Comparison of ENCODE assay signal across 8 mouse cellular contexts in genomic region chr19:4441621-4442161, GRCm38 (mm10). TPM values are rescaled to one million over a fixed set of nuclear protein-coding genes. Genes with fewer than 3 reads are reported as not detected.
DNase-seq lines count a peak whose midpoint lies in the region; ATAC-seq and TF ChIP-seq lines count a peak whose summit lies in the region.

No protein-coding gene starts in this region.

- H3K79me2 ChIP-seq in C2C12 (ENCODE audit: control insufficient read depth, insufficient read depth): peaks cover 34% of the 10 kb centered on the region

- peak; percentile 76 for DNase-seq in NIH3T3 (ENCODE audit: low read depth)
- DNase-seq in limb, embryonic 11.5 days (ENCODE audit: low spot score): peak; percentile 41
- peak; percentile 77 for DNase-seq in retina, embryonic 14.5 days (ENCODE audit: low spot score)
- DNase-seq in gastrocnemius, postnatal 25 days: no peak
- no peak for DNase-seq in ovary, postnatal 10 days (ENCODE audit: low spot score)

- H3K9ac ChIP-seq in heart, embryonic 15.5 days: 0 out of 2 replicates have a peak overlapping the region, but pooled peaks have one; percentile 13
- H3K9ac ChIP-seq in limb, embryonic 11.5 days (ENCODE audit: low read length): no peak overlapping the region
- H3K9ac ChIP-seq in midbrain, embryonic 15.5 days: no peak overlapping the region

- TF ChIP-seq CTCF in C2C12 (IDR thresholded peaks at IDR 0.05; ENCODE audit: control insufficient read depth, insufficient read depth, insufficient read length): no peak

- 26% methylated on average over 10 of the region's 10 CpGs for WGBS in heart, embryonic 15.5 days
- 34% methylated on average over 10 of the region's 10 CpGs for WGBS in limb, embryonic 11.5 days
- 44% methylated on average over 10 of the region's 10 CpGs for WGBS in midbrain, embryonic 15.5 days

- H3K27me3 ChIP-seq in C2C12 (ENCODE audit: control insufficient read depth, insufficient read depth, insufficient read length): no peaks in the 10 kb centered on the region
- no peaks in the 10 kb centered on the region for H3K27me3 ChIP-seq in heart, embryonic 15.5 days
- no peaks in the 10 kb centered on the region for H3K27me3 ChIP-seq in limb, embryonic 11.5 days (ENCODE audit: control insufficient read depth, insufficient read depth, low read length)
- peaks cover 28% of the 10 kb centered on the region for H3K27me3 ChIP-seq in midbrain, embryonic 15.5 days (replicated peaks)

- peak overlapping the region; percentile 27 for H3K27ac ChIP-seq in heart, embryonic 15.5 days
- H3K27ac ChIP-seq in limb, embryonic 11.5 days (replicated peaks; ENCODE audit: low read depth, low read length): no peak overlapping the region
- no peak overlapping the region for H3K27ac ChIP-seq in midbrain, embryonic 15.5 days

- H3K9me3 ChIP-seq in heart, embryonic 15.5 days (replicated peaks): no peaks in the 10 kb centered on the region
- no peaks in the 10 kb centered on the region for H3K9me3 ChIP-seq in limb, embryonic 11.5 days (ENCODE audit: control insufficient read depth, low read length)
- H3K9me3 ChIP-seq in midbrain, embryonic 15.5 days: no peaks in the 10 kb centered on the region

- no peak overlapping the region for H3K4me3 ChIP-seq in C2C12 (ENCODE audit: insufficient read depth, poor library complexity, severe bottlenecking)
- no peak overlapping the region for H3K4me3 ChIP-seq in heart, embryonic 15.5 days
- H3K4me3 ChIP-seq in limb, embryonic 11.5 days (ENCODE audit: low read depth, low read length): no peak overlapping the region
- no peak overlapping the region for H3K4me3 ChIP-seq in midbrain, embryonic 15.5 days

- ATAC-seq in heart, embryonic 15.5 days (replicated peaks; ENCODE audit: insufficient number of reproducible peaks, insufficient read depth, low FRiP score, low read depth): no peak
- ATAC-seq in limb, embryonic 11.5 days (ENCODE audit: insufficient number of reproducible peaks, low FRiP score, low TSS enrichment, low read depth): no peak
- no peak for ATAC-seq in midbrain, embryonic 15.5 days (replicated peaks)

- H3K4me1 ChIP-seq in heart, embryonic 15.5 days (replicated peaks): peaks cover 37% of the 10 kb centered on the region
- peaks cover 8% of the 10 kb centered on the region; the same call in 1 of the 2 replicates for H3K4me1 ChIP-seq in limb, embryonic 11.5 days (ENCODE audit: control insufficient read depth, insufficient read depth, low read length)
- peaks cover 10% of the 10 kb centered on the region for H3K4me1 ChIP-seq in midbrain, embryonic 15.5 days

- H3ac ChIP-seq in C2C12 (ENCODE audit: control insufficient read depth, insufficient read length, low read depth): no peak overlapping the region

- peaks cover 13% of the 10 kb centered on the region for H3K79me3 ChIP-seq in C2C12 (ENCODE audit: low read depth)

- H3K36me3 ChIP-seq in C2C12 (ENCODE audit: control insufficient read depth, insufficient read depth): no peaks in the 10 kb centered on the region
- no peaks in the 10 kb centered on the region for H3K36me3 ChIP-seq in heart, embryonic 15.5 days
- no peaks in the 10 kb centered on the region for H3K36me3 ChIP-seq in limb, embryonic 11.5 days (ENCODE audit: control insufficient read depth, insufficient read depth, low read length)
- no peaks in the 10 kb centered on the region for H3K36me3 ChIP-seq in midbrain, embryonic 15.5 days (replicated peaks)

- H3K4me2 ChIP-seq in heart, embryonic 15.5 days: no peak overlapping the region
- no peak overlapping the region for H3K4me2 ChIP-seq in limb, embryonic 11.5 days (ENCODE audit: low read depth, severe bottlenecking)
- no peak overlapping the region for H3K4me2 ChIP-seq in midbrain, embryonic 15.5 days

TF ChIP-seq in C2C12, 6 proteins besides CTCF, POLR2A, EP300 and RAD21:
- no peak for TF ChIP-seq MYOG (IDR thresholded peaks at IDR 0.05; ENCODE audit: control insufficient read depth, extremely low read depth, insufficient read length)
- peak; percentile 51 for TF ChIP-seq USF1 (IDR thresholded peaks at IDR 0.05; ENCODE audit: low read depth)

RNA-seq across cellular contexts. Expression of gene Rhod, which starts 2.5 kb away (rescaled TPM):
- 65.1 TPM for polyA plus RNA-seq in C2C12 (2012; fragmentation: generic; extraction: Trizol)
- polyA plus RNA-seq in heart, embryonic 15.5 days (2015; fragmentation: Nextera tagmentation; extraction: Ambion mirVana): 22.6 and 28.1 TPM in 2 replicates
- polyA plus RNA-seq in limb, embryonic 11.5 days (2014; fragmentation: Nextera tagmentation; extraction: Ambion mirVana): 37.3 and 39.0 TPM in 2 replicates
- total RNA-seq in gastrocnemius, postnatal 25 days (2021): under 1 TPM; 0.56 to 0.75 TPM
- 5.1 and 5.5 TPM in 2 replicates for polyA plus RNA-seq in midbrain, embryonic 15.5 days (2015; fragmentation: Nextera tagmentation; extraction: Ambion mirVana)

RNA-seq across cellular contexts. Expression of gene Syt12, which starts 35.6 kb away (rescaled TPM):
- 14.4 TPM for polyA plus RNA-seq in C2C12 (2012; fragmentation: generic; extraction: Trizol)
- polyA plus RNA-seq in heart, embryonic 15.5 days (2015; fragmentation: Nextera tagmentation; extraction: Ambion mirVana): 0.68 and 0.98 TPM in 2 replicates
- 0.09 and 0.49 TPM in 2 replicates for polyA plus RNA-seq in limb, embryonic 11.5 days (2014; fragmentation: Nextera tagmentation; extraction: Ambion mirVana)
- 1 to 10 TPM; 6.5 to 8.5 TPM for total RNA-seq in gastrocnemius, postnatal 25 days (2021)
- polyA plus RNA-seq in midbrain, embryonic 15.5 days (2015; fragmentation: Nextera tagmentation; extraction: Ambion mirVana): 3.6 and 4.3 TPM in 2 replicates

RNA-seq across cellular contexts. Expression of gene Kdm2a, which starts 43.6 kb away (rescaled TPM):
- 24.0 TPM for polyA plus RNA-seq in C2C12 (2012; fragmentation: generic; extraction: Trizol)
- polyA plus RNA-seq in heart, embryonic 15.5 days (2015; fragmentation: Nextera tagmentation; extraction: Ambion mirVana): 29.5 and 37.2 TPM in 2 replicates
- 61.0 and 69.3 TPM in 2 replicates for polyA plus RNA-seq in limb, embryonic 11.5 days (2014; fragmentation: Nextera tagmentation; extraction: Ambion mirVana)
- 10 to 100 TPM; 26.5 to 28.3 TPM for total RNA-seq in gastrocnemius, postnatal 25 days (2021)
- polyA plus RNA-seq in midbrain, embryonic 15.5 days (2015; fragmentation: Nextera tagmentation; extraction: Ambion mirVana): 37.0 and 38.8 TPM in 2 replicates

RNA-seq across cellular contexts. Expression of gene 2010003K11Rik, which starts 56.7 kb away (rescaled TPM):
- polyA plus RNA-seq in C2C12 (2012; fragmentation: generic; extraction: Trizol): not detected
- not detected in 2 replicates for polyA plus RNA-seq in heart, embryonic 15.5 days (2015; fragmentation: Nextera tagmentation; extraction: Ambion mirVana)
- not detected in 2 replicates for polyA plus RNA-seq in limb, embryonic 11.5 days (2014; fragmentation: Nextera tagmentation; extraction: Ambion mirVana)
- under 1 TPM in 1 of 2 experiments, not detected in 1; 0.99 TPM for total RNA-seq in gastrocnemius, postnatal 25 days (2021)
- not detected in 2 replicates for polyA plus RNA-seq in midbrain, embryonic 15.5 days (2015; fragmentation: Nextera tagmentation; extraction: Ambion mirVana)

Comparison
In these comparisons a context has a peak if more than half of its experiments do, and no peak if none do; other contexts are left out.
1. DNase-seq: peak in NIH3T3 (single experiment), limb, embryonic 11.5 days (single experiment) and retina, embryonic 14.5 days (single experiment); none in gastrocnemius, postnatal 25 days (single experiment) and ovary, postnatal 10 days (single experiment).